Mouse (Mus musculus) limb, embryonic 14.5 days (tissue): ENCODE data around the gene Bcl11b. TPM values are rescaled to one million over a fixed set of nuclear protein-coding genes. Genes with fewer than 3 reads are reported as not detected.

ENCODE experiments used
- ATAC-seq: fragments of 200-750 bp; cut with Nextera tagmentation; 2 replicates; pipeline ENCODE4 v1.8.0; 2017; ENCODE audit warnings: low read depth, moderate number of reproducible peaks, moderate TSS enrichment; ENCODE audit not compliant: low FRiP score
- DNase-seq: peaks from one replicate; pipeline ENCODE4 v3.0.0-alpha.2; 2015; ENCODE audit warnings: low spot score
- H3K27ac ChIP-seq: fragments of 300-500 bp; sonication (generic); replicated peaks from 2 replicates; pipeline ENCODE4 v1.5.1; 2014; ENCODE audit warnings: low read depth, mild to moderate bottlenecking, low read length, moderate library complexity, mixed read lengths
- H3K27me3 ChIP-seq: fragments of 300-500 bp; sonication (generic); 2 replicates; pipeline ENCODE4 v1.6.1; 2014; ENCODE audit warnings: low read length, mixed read lengths; ENCODE audit not compliant: control insufficient read depth, insufficient read depth
- H3K36me3 ChIP-seq: fragments of 300-500 bp; sonication (generic); 2 replicates; pipeline ENCODE4 v1.6.1; 2014; ENCODE audit warnings: mild to moderate bottlenecking, low read length, moderate library complexity, mixed read lengths; ENCODE audit not compliant: control insufficient read depth, insufficient read depth
- H3K4me1 ChIP-seq: fragments of 300-500 bp; sonication (generic); 2 replicates; pipeline ENCODE4 v1.6.1; 2014; ENCODE audit warnings: antibody characterized with exemption, low read length, mixed read lengths; ENCODE audit not compliant: control insufficient read depth, insufficient read depth
- H3K4me2 ChIP-seq: fragments of 300-500 bp; sonication (generic); replicated peaks from 2 replicates; pipeline ENCODE4 v1.6.1; 2014; ENCODE audit warnings: low read depth, mild to moderate bottlenecking, low read length, moderate library complexity; ENCODE audit not compliant: severe bottlenecking
- H3K4me3 ChIP-seq: fragments of 300-500 bp; sonication (generic); replicated peaks from 2 replicates; pipeline ENCODE4 v1.5.1; 2014; ENCODE audit warnings: low read length
- H3K9ac ChIP-seq: fragments of 300-500 bp; sonication (generic); 2 replicates; pipeline ENCODE4 v1.6.1; 2014; ENCODE audit warnings: mild to moderate bottlenecking, low read depth, low read length, moderate library complexity; ENCODE audit not compliant: severe bottlenecking
- H3K9me3 ChIP-seq: fragments of 300-500 bp; sonication (generic); 2 replicates; pipeline ENCODE4 v1.6.1; 2016; ENCODE audit warnings: low read length; ENCODE audit not compliant: control insufficient read depth
- POLR2A ChIP-seq: fragments of 200-500 bp; IDR thresholded peaks from 2 replicates; pipeline ENCODE4 v1.8.0; 2012; ENCODE audit warnings: inconsistent platforms, mild to moderate bottlenecking, moderate library complexity, borderline replicate concordance; ENCODE audit not compliant: insufficient read depth, insufficient read length; ENCODE audit errors: extremely low read depth
- WGBS: fragments of 180-500 bp; shearing (Covaris S2); extraction: QIAGEN DNeasy Blood & Tissue Kit; methylation state at CpG from one replicate; pipeline ENCODE4 v1.1.7; 2014; 5-methylcytosine and 5-hydroxymethylcytosine counted together
- polyA plus RNA-seq, 2 experiments: library from polyadenylated mRNA; depleted of rRNA in 1 of 2; stranded (reverse) in 1 of 2; unstranded in 1 of 2; fragments of >200 nt; fragmentation: Nextera tagmentation in 1 of 2; extraction: Ambion mirVana in 1 of 2; gene quantifications; 2 replicates each; pipeline versions ENCODE4 v1.2.1 to v1.2.3; 2012 to 2014

Gene Bcl11b
- polyA plus RNA-seq, 2 experiments: 16.0 to 26.7 TPM

GRCm38 (mm10) chr12:108002436-108003189, 789 bp downstream of the Bcl11b start:
- DNase-seq (peak; percentile 65), ATAC-seq (no peak)
- Histone ChIP-seq H3K9me3 (no peaks in the 10 kb centered on the region), H3K36me3 (no peaks in the 10 kb centered on the region), H3K27me3 (peaks cover 42% of the 10 kb centered on the region), H3K4me2 (peak overlapping the region; percentile 95), H3K4me3 (peak overlapping the region; percentile 80), H3K4me1 (peaks cover 23% of the 10 kb centered on the region), H3K9ac (peak overlapping the region; percentile 79), H3K27ac (peak overlapping the region; percentile 67)
- WGBS: under 1% methylated on average over 43 of the region's 78 CpGs
- TF ChIP-seq POLR2A: no peak

GRCm38 (mm10) chr12:108001652-108002340, 1.6 kb downstream of the Bcl11b start:
- peak overlapping the region; percentile 80 for H3K4me3 ChIP-seq
- peak overlapping the region; percentile 79 for H3K9ac ChIP-seq
- H3K36me3 ChIP-seq: no peaks in the 10 kb centered on the region
- no peaks in the 10 kb centered on the region for H3K9me3 ChIP-seq
- H3K27ac ChIP-seq: no peak overlapping the region
- no peak for ATAC-seq
- no peak for TF ChIP-seq POLR2A
- H3K4me1 ChIP-seq: peaks cover 27% of the 10 kb centered on the region
- no peak for DNase-seq
- peak overlapping the region; percentile 95 for H3K4me2 ChIP-seq
- H3K27me3 ChIP-seq: peaks cover 42% of the 10 kb centered on the region
- under 1% methylated on average over 37 of the region's 37 CpGs for WGBS

- peaks cover 27% of the 10 kb centered on the region for H3K4me1 ChIP-seq
- 13% methylated on average over 2 of the region's 2 CpGs for WGBS
- DNase-seq (no peak), ATAC-seq (no peak)
- peaks cover 33% of the 10 kb centered on the region for H3K27me3 ChIP-seq
- TF ChIP-seq POLR2A: no peak
- H3K9ac ChIP-seq: peak overlapping the region; percentile 79
- H3K4me3 ChIP-seq: peak overlapping the region; percentile 80
- no peak overlapping the region for H3K27ac ChIP-seq
- H3K4me2 ChIP-seq: peak overlapping the region; percentile 95
- no peaks in the 10 kb centered on the region for H3K36me3 ChIP-seq
- H3K9me3 ChIP-seq: no peaks in the 10 kb centered on the region
Measured at GRCm38 (mm10) chr12:108000715-108001080, 2.7 kb downstream of the Bcl11b start.

- no peak overlapping the region for H3K27ac ChIP-seq
- ATAC-seq (no peak), DNase-seq (no peak)
- H3K4me2 ChIP-seq: peak overlapping the region; percentile 95
- H3K4me3 ChIP-seq: peak overlapping the region; percentile 80
- 59% methylated on average over 15 of the region's 15 CpGs for whole genome bisulfite sequencing
- H3K27me3 ChIP-seq: peaks cover 26% of the 10 kb centered on the region; the same call in 1 of the 2 replicates
- TF ChIP-seq POLR2A: no peak
- H3K4me1 ChIP-seq: peaks cover 21% of the 10 kb centered on the region
- no peaks in the 10 kb centered on the region for H3K36me3 ChIP-seq
- H3K9me3 ChIP-seq: no peaks in the 10 kb centered on the region
- peak overlapping the region; percentile 79; the same call in 1 of the 2 replicates for H3K9ac ChIP-seq
Measured at GRCm38 (mm10) chr12:107999751-108000714, 3.4 kb downstream of the Bcl11b start.
